Mouse (Mus musculus) heart, embryonic 12.5 days (tissue): ENCODE data around the gene Tpcn2. TPM values are rescaled to one million over a fixed set of nuclear protein-coding genes. Genes with fewer than 3 reads are reported as not detected.

ENCODE experiments used
- ATAC-seq: fragments of 200-750 bp; cut with Nextera tagmentation; 2 replicates; pipeline ENCODE4 v1.8.0; 2017; ENCODE audit warnings: moderate TSS enrichment, moderate library complexity; ENCODE audit not compliant: insufficient number of reproducible peaks, low FRiP score
- H3K27ac ChIP-seq: fragments of 300-500 bp; sonication (generic); 2 replicates; pipeline ENCODE4 v1.5.1; 2016; ENCODE audit warnings: mild to moderate bottlenecking, moderate library complexity; ENCODE audit not compliant: poor library complexity, severe bottlenecking
- H3K27me3 ChIP-seq: fragments of 300-500 bp; sonication (generic); replicated peaks from 2 replicates; pipeline ENCODE4 v1.6.1; 2016; ENCODE audit warnings: mild to moderate bottlenecking, moderate library complexity
- H3K36me3 ChIP-seq: fragments of 300-500 bp; sonication (generic); 2 replicates; pipeline ENCODE4 v1.6.1; 2016; ENCODE audit warnings: mild to moderate bottlenecking, moderate library complexity
- H3K4me1 ChIP-seq: fragments of 300-500 bp; sonication (generic); replicated peaks from 2 replicates; pipeline ENCODE4 v1.6.1; 2016; ENCODE audit warnings: mild to moderate bottlenecking
- H3K4me2 ChIP-seq: fragments of 300-500 bp; sonication (generic); 2 replicates; pipeline ENCODE4 v1.6.1; 2016; ENCODE audit warnings: mild to moderate bottlenecking, moderate library complexity
- H3K4me3 ChIP-seq: fragments of 300-500 bp; sonication (generic); 2 replicates; pipeline ENCODE4 v1.5.1; 2016; ENCODE audit warnings: mild to moderate bottlenecking
- H3K9ac ChIP-seq: fragments of 300-500 bp; sonication (generic); 2 replicates; pipeline ENCODE4 v1.6.1; 2016; ENCODE audit warnings: mild to moderate bottlenecking, moderate library complexity
- H3K9me3 ChIP-seq: fragments of 300-500 bp; sonication (generic); replicated peaks from 2 replicates; pipeline ENCODE4 v1.6.1; 2016; ENCODE audit warnings: mild to moderate bottlenecking, moderate library complexity
- WGBS: fragments of 180-500 bp; shearing (Covaris S2); methylation state at CpG from one replicate; pipeline ENCODE4 v1.1.7; 2016; 5-methylcytosine and 5-hydroxymethylcytosine counted together
- polyA plus RNA-seq: library from polyadenylated mRNA; unstranded; fragments of >200 nt; fragmentation: Nextera tagmentation; extraction: Ambion mirVana; gene quantifications from 2 replicates; pipeline ENCODE4 v1.2.1, GENCODE M21; 2016

The Tpcn2 gene
- polyA plus RNA-seq, 1 experiment from 2014 or later = 7.3 TPM

GRCm38 (mm10) chr7:145298666-145299490, 15.1 kb upstream of the Tpcn2 start:
- Histone ChIP-seq H3K4me1 (peaks cover 5% of the 10 kb centered on the region), H3K27me3 (0 out of 2 replicates have a peak, but pooled peaks cover 8% of the 10 kb centered on the region), H3K9ac (no peak overlapping the region), H3K9me3 (no peaks in the 10 kb centered on the region), H3K4me3 (no peak overlapping the region), H3K36me3 (no peaks in the 10 kb centered on the region), H3K27ac (no peak overlapping the region), H3K4me2 (no peak overlapping the region)
- 65% methylated on average over 3 of the region's 3 CpGs for WGBS
- ATAC-seq = no peak

- Histone ChIP-seq H3K27ac (no peak overlapping the region), H3K4me2 (no peak overlapping the region), H3K9ac (no peak overlapping the region), H3K9me3 (no peaks in the 10 kb centered on the region), H3K27me3 (no peaks in the 10 kb centered on the region), H3K4me3 (no peak overlapping the region), H3K4me1 (no peaks in the 10 kb centered on the region; the same call in 1 of the 2 replicates), H3K36me3 (no peaks in the 10 kb centered on the region)
- ATAC-seq = no peak
- 39% methylated on average over 6 of the region's 6 CpGs for WGBS
Observed at GRCm38 (mm10) chr7:145293859-145294258, 10.0 kb upstream of the Tpcn2 start.

DNA sequence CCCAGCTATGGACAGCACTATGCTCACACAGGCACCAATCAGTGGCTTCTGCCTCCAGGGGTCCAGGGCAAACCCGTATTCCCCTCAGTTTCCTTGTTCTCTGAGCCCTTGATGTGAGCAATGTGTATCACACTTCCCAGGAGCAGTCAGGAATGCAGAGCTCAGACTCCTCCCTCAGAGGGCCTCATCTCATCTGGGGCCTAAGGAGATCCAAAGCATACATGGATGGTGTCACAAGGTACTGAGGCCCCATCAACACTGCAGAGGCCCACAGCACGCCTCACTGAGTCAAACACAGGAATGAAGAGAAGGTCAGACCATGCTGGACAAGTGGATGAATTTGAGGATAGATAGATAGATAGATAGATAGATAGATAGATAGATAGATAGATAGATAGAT, 8.9 kb upstream of the Tpcn2 start:
- WGBS = 53% methylated on average over 2 of the region's 2 CpGs
- H3K4me2 ChIP-seq = no peak overlapping the region
- ATAC-seq = no peak

DNA sequence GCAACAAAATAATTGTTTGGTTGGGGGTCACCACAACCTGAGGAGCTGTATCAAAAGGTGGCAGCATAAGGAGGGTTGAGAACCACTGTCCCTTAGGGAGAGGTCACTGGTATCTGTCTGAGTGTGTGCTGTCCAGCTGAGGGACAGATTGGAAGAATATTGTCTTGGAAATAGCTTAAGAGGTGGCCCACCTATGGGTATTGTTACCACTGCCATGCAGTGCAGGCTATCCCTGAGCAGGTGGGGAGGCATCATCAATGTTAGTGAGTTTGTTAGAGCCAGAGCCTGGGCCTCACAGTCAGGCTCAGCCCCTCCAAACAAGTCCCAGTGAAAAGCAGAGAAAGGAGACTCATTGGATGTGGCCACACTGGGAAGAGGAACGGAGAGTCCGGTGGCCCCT, 8.0 kb upstream of the Tpcn2 start:
- WGBS = 83% methylated on average over 2 of the region's 2 CpGs
- Histone ChIP-seq H3K4me2 (no peak overlapping the region), H3K4me3 (no peak overlapping the region), H3K4me1 (no peaks in the 10 kb centered on the region; the same call in none of the 2 replicates), H3K27me3 (no peaks in the 10 kb centered on the region), H3K27ac (no peak overlapping the region), H3K9me3 (no peaks in the 10 kb centered on the region), H3K9ac (no peak overlapping the region), H3K36me3 (no peaks in the 10 kb centered on the region)
- 0 out of 2 replicates have a peak, but pooled peaks have one; percentile 55 for ATAC-seq

More for the DNA sequence above, 8.9 kb upstream of the Tpcn2 start:
- H3K27ac ChIP-seq = no peak overlapping the region
- H3K9ac ChIP-seq = no peak overlapping the region
- H3K27me3 ChIP-seq = no peaks in the 10 kb centered on the region
- H3K4me3 ChIP-seq = no peak overlapping the region
- H3K4me1 ChIP-seq = no peaks in the 10 kb centered on the region; the same call in 1 of the 2 replicates
- H3K9me3 ChIP-seq = no peaks in the 10 kb centered on the region
- H3K36me3 ChIP-seq = no peaks in the 10 kb centered on the region

GRCm38 (mm10) chr7:145289302-145289701, 5.5 kb upstream of the Tpcn2 start:
- no peak overlapping the region for H3K27ac ChIP-seq

DNA sequence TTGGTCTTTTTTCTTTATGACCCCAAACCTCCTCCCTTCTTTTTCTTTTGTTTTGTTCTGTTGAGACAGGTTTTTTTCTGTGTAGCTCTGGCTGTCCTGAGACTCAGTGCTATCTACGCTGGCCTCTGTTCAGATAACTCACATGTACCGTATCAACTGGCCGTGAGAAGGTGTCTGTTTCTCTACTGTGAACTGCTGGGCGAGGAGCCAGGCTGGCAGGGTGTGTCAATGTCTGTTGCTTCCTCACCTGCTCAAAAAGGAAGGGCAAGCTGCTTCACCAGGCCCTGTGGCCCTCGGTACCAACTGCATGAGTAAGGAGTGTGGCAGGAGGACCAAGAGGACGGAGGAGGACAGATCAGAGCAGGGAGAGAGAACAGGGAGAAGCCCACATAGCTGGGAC, 3.6 kb upstream of the Tpcn2 start:
- Histone ChIP-seq H3K27me3 (no peaks in the 10 kb centered on the region), H3K9me3 (no peaks in the 10 kb centered on the region), H3K4me1 (peaks cover 15% of the 10 kb centered on the region), H3K4me2 (no peak overlapping the region), H3K36me3 (no peaks in the 10 kb centered on the region), H3K4me3 (no peak overlapping the region), H3K9ac (no peak overlapping the region), H3K27ac (no peak overlapping the region)
- no peak for ATAC-seq
- WGBS = 42% methylated on average over 6 of the region's 6 CpGs

More at GRCm38 (mm10) chr7:145289302-145289701, 5.5 kb upstream of the Tpcn2 start:
- Histone ChIP-seq H3K4me1 (peaks cover under 1% of the 10 kb centered on the region), H3K4me2 (no peak overlapping the region), H3K36me3 (no peaks in the 10 kb centered on the region), H3K9me3 (no peaks in the 10 kb centered on the region), H3K9ac (no peak overlapping the region), H3K4me3 (no peak overlapping the region), H3K27me3 (no peaks in the 10 kb centered on the region)
- WGBS = 19% methylated on average over 5 of the region's 5 CpGs
- ATAC-seq = 0 out of 2 replicates have a peak, but pooled peaks have one; percentile 29

DNA sequence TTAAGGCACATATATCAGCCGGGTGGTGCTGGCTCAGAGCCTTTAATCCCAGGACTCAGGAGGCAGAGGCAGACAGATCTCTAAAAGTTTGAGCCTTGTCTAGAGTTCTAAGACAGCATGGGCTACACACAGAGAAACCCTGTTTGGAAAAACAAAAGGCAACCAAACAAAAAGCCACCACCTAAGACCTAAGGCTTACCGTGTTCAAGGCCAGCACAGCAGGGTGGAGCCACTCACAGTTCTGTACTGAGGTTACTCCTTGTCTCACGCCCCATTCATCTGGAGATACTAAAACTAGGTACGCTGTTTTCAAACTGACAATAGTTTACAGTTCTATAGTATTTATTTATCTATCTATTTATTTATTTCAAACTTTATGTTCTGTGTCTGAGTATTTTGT, 1.7 kb upstream of the Tpcn2 start:
- H3K27ac ChIP-seq = no peak overlapping the region
- H3K4me1 ChIP-seq = peaks cover 16% of the 10 kb centered on the region
- no peaks in the 10 kb centered on the region for H3K36me3 ChIP-seq
- WGBS = 81% methylated on average over 4 of the region's 4 CpGs
- no peak overlapping the region for H3K9ac ChIP-seq
- no peak overlapping the region for H3K4me2 ChIP-seq
- H3K9me3 ChIP-seq = no peaks in the 10 kb centered on the region
- ATAC-seq = no peak
- no peaks in the 10 kb centered on the region for H3K27me3 ChIP-seq
- H3K4me3 ChIP-seq = no peak overlapping the region

- WGBS = 55% methylated on average over 3 of the region's 3 CpGs
- no peak overlapping the region for H3K27ac ChIP-seq
- peaks cover 16% of the 10 kb centered on the region for H3K4me1 ChIP-seq
- H3K4me3 ChIP-seq = peak overlapping the region; percentile 63
- peaks cover 10% of the 10 kb centered on the region for H3K36me3 ChIP-seq
- H3K27me3 ChIP-seq = no peaks in the 10 kb centered on the region
- ATAC-seq = no peak
- H3K4me2 ChIP-seq = peak overlapping the region; percentile 82
- no peaks in the 10 kb centered on the region for H3K9me3 ChIP-seq
- H3K9ac ChIP-seq = no peak overlapping the region
Observed at GRCm38 (mm10) chr7:145284293-145284692, 482 bp upstream of the Tpcn2 start.

- Histone ChIP-seq H3K9me3 (no peaks in the 10 kb centered on the region), H3K36me3 (peaks cover 22% of the 10 kb centered on the region), H3K4me2 (peak overlapping the region; percentile 82), H3K4me1 (peaks cover 16% of the 10 kb centered on the region), H3K4me3 (peak overlapping the region; percentile 63), H3K27ac (no peak overlapping the region), H3K27me3 (no peaks in the 10 kb centered on the region), H3K9ac (peak overlapping the region; percentile 78)
- WGBS = 43% methylated on average over 4 of the region's 4 CpGs
- no peak for ATAC-seq
Observed at GRCm38 (mm10) chr7:145283041-145283440, 770 bp downstream of the Tpcn2 start.

DNA sequence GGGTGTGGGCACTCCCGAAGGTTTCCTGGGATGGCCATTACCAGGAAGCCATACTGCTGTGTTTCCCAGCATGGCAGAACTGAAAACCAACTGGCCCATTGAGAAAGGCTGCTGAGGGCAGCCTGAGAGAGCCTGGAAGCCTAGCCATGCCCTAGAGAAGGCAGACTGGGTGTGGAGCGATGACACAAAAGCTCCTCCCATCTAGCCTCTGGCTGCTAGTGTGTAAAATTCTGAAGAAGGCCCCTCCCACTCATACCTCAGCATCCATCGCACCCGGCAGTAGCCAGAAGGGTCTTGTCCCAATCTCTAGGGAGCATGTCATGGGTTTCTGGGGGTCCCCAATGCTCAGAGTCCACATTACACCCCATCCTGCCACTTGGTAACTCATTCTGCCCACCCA, 2.4 kb downstream of the Tpcn2 start:
- H3K9ac ChIP-seq = no peak overlapping the region
- peaks cover 37% of the 10 kb centered on the region for H3K36me3 ChIP-seq
- WGBS = 87% methylated on average over 4 of the region's 4 CpGs
- H3K27me3 ChIP-seq = no peaks in the 10 kb centered on the region
- no peak for ATAC-seq
- H3K27ac ChIP-seq = no peak overlapping the region
- no peak overlapping the region for H3K4me2 ChIP-seq
- H3K9me3 ChIP-seq = no peaks in the 10 kb centered on the region
- peaks cover 16% of the 10 kb centered on the region for H3K4me1 ChIP-seq
- H3K4me3 ChIP-seq = no peak overlapping the region

DNA sequence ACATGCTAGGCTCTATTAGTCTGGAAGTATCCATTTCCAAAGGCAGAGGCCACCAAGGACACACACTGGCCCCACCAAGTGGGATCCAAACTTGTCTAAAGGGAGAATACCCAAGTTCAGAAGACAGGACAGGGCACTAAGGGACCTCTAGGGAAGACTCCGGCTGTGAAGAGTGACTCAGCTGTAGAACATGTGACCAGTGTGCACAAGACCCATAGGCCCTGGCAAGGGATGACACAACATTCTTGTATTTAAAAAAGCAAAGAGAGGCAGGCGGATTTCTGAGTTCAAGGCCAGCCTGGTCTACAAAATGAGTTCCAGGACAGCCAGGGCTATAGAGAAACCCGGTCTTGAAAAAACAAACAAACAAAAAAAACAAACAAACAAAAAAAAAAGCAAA, 8.3 kb downstream of the Tpcn2 start:
- no peak overlapping the region for H3K27ac ChIP-seq
- 81% methylated on average over 3 of the region's 3 CpGs for WGBS
- no peak overlapping the region for H3K9ac ChIP-seq
- no peaks in the 10 kb centered on the region; the same call in 1 of the 2 replicates for H3K9me3 ChIP-seq
- no peak overlapping the region for H3K4me3 ChIP-seq
- no peak for ATAC-seq
- H3K27me3 ChIP-seq = no peaks in the 10 kb centered on the region
- 0 out of 2 replicates have a peak, but pooled peaks cover 2% of the 10 kb centered on the region for H3K4me1 ChIP-seq
- H3K36me3 ChIP-seq = peaks cover 93% of the 10 kb centered on the region
- H3K4me2 ChIP-seq = no peak overlapping the region
